Mouse (Mus musculus): Measurements from ENCODE around the gene Stn1. TPM values are rescaled to one million over a fixed set of nuclear protein-coding genes. Genes with fewer than 3 reads are reported as not detected.

Gene Stn1
- polyA plus RNA-seq, 2 experiments: 6.4 to 8.1 TPM

DNA sequence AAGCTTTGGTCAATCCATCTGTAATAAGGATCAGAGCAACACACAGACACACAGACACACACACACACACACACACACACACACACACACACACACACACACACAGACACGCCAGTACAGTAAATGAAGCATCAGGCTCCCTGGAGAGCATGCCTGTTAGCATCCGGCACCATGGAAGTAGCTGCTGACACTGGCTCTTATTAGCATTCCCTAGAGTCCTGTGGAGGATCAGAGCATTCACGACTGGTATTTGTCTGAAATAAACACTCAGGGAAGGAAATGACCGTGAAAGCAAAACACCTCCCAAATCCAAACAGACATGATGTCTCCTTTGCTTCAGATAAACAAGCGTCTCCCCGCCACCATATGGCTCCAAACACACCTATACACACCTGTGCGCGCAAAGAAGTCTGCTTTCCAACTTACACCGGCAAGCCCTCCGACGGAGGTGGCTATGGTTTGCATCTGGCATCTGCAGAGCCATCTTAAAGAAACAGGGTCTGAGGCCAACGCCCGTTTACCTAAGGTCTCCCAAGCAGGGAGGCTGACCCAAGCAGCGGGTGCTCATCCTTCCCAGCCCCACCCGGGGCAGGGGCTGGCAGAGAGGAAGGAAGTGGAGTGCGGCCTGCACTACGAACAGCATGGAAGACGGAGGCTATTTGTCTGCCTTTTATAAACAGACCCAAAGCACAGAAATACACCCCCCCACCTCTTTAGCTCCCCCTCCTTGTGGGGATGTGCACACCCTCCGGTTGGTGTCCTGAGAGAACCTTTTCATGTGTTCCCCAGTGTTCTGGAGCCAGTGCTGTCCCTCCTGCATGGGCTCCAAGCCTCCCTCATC lies 77.0 kb downstream of the Stn1 start:
- DNase-seq (ENCODE audit: low read depth in 3 of 3, low spot score in 3 of 3) (no peak), ATAC-seq (ENCODE audit: insufficient read depth) (no peak)
- peaks cover 24% of the 10 kb centered on the region for H3K27me3 ChIP-seq (ENCODE audit: control insufficient read depth, insufficient read depth, low read length)
- H3K36me3 ChIP-seq (replicated peaks; ENCODE audit: control insufficient read depth, insufficient read depth, low read depth): no peaks in the 10 kb centered on the region
- H3K9me3 ChIP-seq (ENCODE audit: control insufficient read depth, low read length): no peaks in the 10 kb centered on the region; the same call in 1 of the 2 replicates
- TF ChIP-seq CTCF (IDR thresholded peaks at IDR 0.05; ENCODE audit: low read depth): no peak
- no peak for TF ChIP-seq EP300 (IDR thresholded peaks at IDR 0.05; ENCODE audit: low read depth)
- WGBS (ENCODE audit: insufficient replicate concordance): 58% methylated on average over 19 of the region's 19 CpGs
- H3K4me3 ChIP-seq (ENCODE audit: insufficient read depth in 1 of 2, low read depth in 2 of 2, low read length in 2 of 2): no peak overlapping the region
- no peak overlapping the region for H3K4me2 ChIP-seq (ENCODE audit: low read depth)
- no peak overlapping the region for H3K27ac ChIP-seq
- H3K4me1 ChIP-seq (replicated peaks; ENCODE audit: control insufficient read depth in 2 of 2, insufficient read depth in 2 of 2, low read length in 1 of 2): peaks cover 4 to 44% of the 10 kb centered on the region in 2 experiments
- no peak overlapping the region for H3K9ac ChIP-seq (replicated peaks)

- no peak overlapping the region for H3K4me3 ChIP-seq (ENCODE audit: insufficient read depth in 1 of 2, low read depth in 2 of 2, low read length in 2 of 2)
- peaks cover 10 to 56% of the 10 kb centered on the region in 2 experiments for H3K4me1 ChIP-seq (replicated peaks; ENCODE audit: control insufficient read depth in 2 of 2, insufficient read depth in 2 of 2, low read length in 1 of 2)
- H3K9me3 ChIP-seq (ENCODE audit: control insufficient read depth, low read length): no peaks in the 10 kb centered on the region; the same call in 1 of the 2 replicates
- no peak for ATAC-seq (ENCODE audit: insufficient read depth)
- 85% methylated on average over 5 of the region's 5 CpGs for WGBS (ENCODE audit: insufficient replicate concordance)
- H3K36me3 ChIP-seq (replicated peaks; ENCODE audit: control insufficient read depth, insufficient read depth, low read depth): no peaks in the 10 kb centered on the region
- H3K9ac ChIP-seq (replicated peaks): no peak overlapping the region
- no peak for DNase-seq (ENCODE audit: low read depth in 3 of 3, low spot score in 3 of 3)
- peaks cover 14% of the 10 kb centered on the region for H3K27me3 ChIP-seq (ENCODE audit: control insufficient read depth, insufficient read depth, low read length)
- TF ChIP-seq CTCF (IDR thresholded peaks at IDR 0.05; ENCODE audit: low read depth): no peak
- TF ChIP-seq EP300 (IDR thresholded peaks at IDR 0.05; ENCODE audit: low read depth): no peak
- H3K27ac ChIP-seq: no peak overlapping the region
- no peak overlapping the region for H3K4me2 ChIP-seq (ENCODE audit: low read depth)
Observed at GRCm38 (mm10) chr19:47459214-47459613, 78.1 kb downstream of the Stn1 start.

DNA sequence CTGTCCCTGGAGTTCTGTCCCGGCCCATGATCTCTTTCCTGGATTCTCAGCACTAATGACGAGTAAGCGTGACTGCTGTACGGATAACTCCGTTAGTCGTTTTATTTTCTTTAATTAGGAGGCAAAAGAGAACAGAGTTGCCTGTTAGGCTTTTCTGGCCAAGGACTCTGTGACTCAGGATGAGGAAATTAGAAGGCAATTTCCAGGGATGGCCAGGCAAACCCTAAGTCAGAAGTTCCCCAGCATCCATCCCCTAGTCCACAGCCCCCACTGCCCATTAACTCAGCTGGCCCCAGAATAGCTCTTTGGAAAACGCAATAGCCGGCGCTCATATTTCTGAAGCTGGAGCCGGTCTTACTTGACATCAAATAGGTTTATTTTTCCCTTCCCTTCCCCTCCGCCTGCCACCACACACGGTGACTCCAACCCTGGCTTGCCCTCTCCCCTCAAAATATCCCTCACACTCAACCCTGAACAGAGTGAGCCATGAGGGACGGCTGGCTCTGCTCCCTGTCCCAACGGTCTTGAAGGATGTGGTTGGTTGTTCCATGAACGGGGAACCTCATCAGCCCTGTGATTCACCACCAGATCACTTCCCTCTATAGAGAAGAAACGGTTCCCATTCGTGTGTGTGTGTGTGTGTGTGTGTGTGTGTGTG lies 78.7 kb downstream of the Stn1 start:
- peaks cover 8% of the 10 kb centered on the region for H3K27me3 ChIP-seq (ENCODE audit: control insufficient read depth, insufficient read depth, low read length)
- TF ChIP-seq EP300 (IDR thresholded peaks at IDR 0.05; ENCODE audit: low read depth) (no peak), CTCF (IDR thresholded peaks at IDR 0.05; ENCODE audit: low read depth) (no peak)
- H3K36me3 ChIP-seq (replicated peaks; ENCODE audit: control insufficient read depth, insufficient read depth, low read depth): no peaks in the 10 kb centered on the region
- DNase-seq (ENCODE audit: low read depth in 3 of 3, low spot score in 3 of 3) (no peak), ATAC-seq (ENCODE audit: insufficient read depth) (no peak)
- no peak overlapping the region for H3K9ac ChIP-seq (replicated peaks)
- H3K4me3 ChIP-seq (ENCODE audit: insufficient read depth in 1 of 2, low read depth in 2 of 2, low read length in 2 of 2): no peak overlapping the region
- H3K27ac ChIP-seq: no peak overlapping the region
- peaks cover 10 to 56% of the 10 kb centered on the region in 2 experiments for H3K4me1 ChIP-seq (replicated peaks; ENCODE audit: control insufficient read depth in 2 of 2, insufficient read depth in 2 of 2, low read length in 1 of 2)
- H3K9me3 ChIP-seq (ENCODE audit: control insufficient read depth, low read length): no peaks in the 10 kb centered on the region; the same call in 1 of the 2 replicates
- no peak overlapping the region for H3K4me2 ChIP-seq (ENCODE audit: low read depth)
- WGBS (ENCODE audit: insufficient replicate concordance): 58% methylated on average over 17 of the region's 17 CpGs

GRCm38 (mm10) chr19:47457711-47458503 lies 79.4 kb downstream of the Stn1 start:
- WGBS (ENCODE audit: insufficient replicate concordance): 63% methylated on average over 13 of the region's 13 CpGs
- Histone ChIP-seq H3K4me1 (replicated peaks; ENCODE audit: control insufficient read depth in 2 of 2, insufficient read depth in 2 of 2, low read length in 1 of 2) (peaks cover 6 to 53% of the 10 kb centered on the region in 2 experiments), H3K9ac (replicated peaks) (no peak overlapping the region), H3K4me3 (ENCODE audit: insufficient read depth in 1 of 2, low read depth in 2 of 2, low read length in 2 of 2) (no peak overlapping the region), H3K36me3 (replicated peaks; ENCODE audit: control insufficient read depth, insufficient read depth, low read depth) (no peaks in the 10 kb centered on the region), H3K27ac (no peak overlapping the region), H3K4me2 (ENCODE audit: low read depth) (no peak overlapping the region; the same call in 1 of the 2 replicates), H3K9me3 (ENCODE audit: control insufficient read depth, low read length) (no peaks in the 10 kb centered on the region; the same call in 1 of the 2 replicates), H3K27me3 (ENCODE audit: control insufficient read depth, insufficient read depth, low read length) (peaks cover 1% of the 10 kb centered on the region)
- no peak for TF ChIP-seq EP300 (IDR thresholded peaks at IDR 0.05; ENCODE audit: low read depth)
- TF ChIP-seq CTCF (IDR thresholded peaks at IDR 0.05; ENCODE audit: low read depth): no peak
- ATAC-seq (ENCODE audit: insufficient read depth) (peak; percentile 51), DNase-seq (ENCODE audit: low read depth in 3 of 3, low spot score in 3 of 3) (no peak)

Data from liver, embryonic 14.5 days (tissue).